Mouse (Mus musculus): ENCODE measurements around the gene Cdyl. TPM values are rescaled to one million over a fixed set of nuclear protein-coding genes. Genes with fewer than 3 reads are reported as not detected.
A peak's percentile ranks its signal among the peaks of the same experiment; 100 is the strongest.

The Cdyl gene
- polyA plus RNA-seq, 1 experiment from 2014 or later: 16.1 TPM

GRCm38 (mm10) chr13:35723073-35723472, 63.4 kb downstream of the Cdyl start:
- no peak overlapping the region for H3K4me3 ChIP-seq (ENCODE audit: low read depth, low read length)
- H3K4me2 ChIP-seq (ENCODE audit: low read depth, severe bottlenecking): no peak overlapping the region
- no peaks in the 10 kb centered on the region for H3K36me3 ChIP-seq (ENCODE audit: control insufficient read depth, insufficient read depth, low read length)
- no peaks in the 10 kb centered on the region for H3K4me1 ChIP-seq (ENCODE audit: control insufficient read depth, insufficient read depth, low read length)
- DNase-seq (ENCODE audit: low spot score) (no peak), ATAC-seq (ENCODE audit: insufficient number of reproducible peaks, low FRiP score, low TSS enrichment, low read depth) (no peak)
- no peaks in the 10 kb centered on the region for H3K9me3 ChIP-seq (ENCODE audit: control insufficient read depth, low read length)
- WGBS: 81% methylated on average over 1 of the region's 1 CpGs
- no peak overlapping the region for H3K27ac ChIP-seq (replicated peaks; ENCODE audit: low read depth, low read length)
- no peak overlapping the region for H3K9ac ChIP-seq (ENCODE audit: low read length)
- no peaks in the 10 kb centered on the region for H3K27me3 ChIP-seq (ENCODE audit: control insufficient read depth, insufficient read depth, low read length)

- H3K27ac ChIP-seq (replicated peaks; ENCODE audit: low read depth, low read length): no peak overlapping the region
- no peak overlapping the region for H3K4me2 ChIP-seq (ENCODE audit: low read depth, severe bottlenecking)
- no peaks in the 10 kb centered on the region for H3K36me3 ChIP-seq (ENCODE audit: control insufficient read depth, insufficient read depth, low read length)
- DNase-seq (ENCODE audit: low spot score): no peak
- no peaks in the 10 kb centered on the region for H3K9me3 ChIP-seq (ENCODE audit: control insufficient read depth, low read length)
- H3K27me3 ChIP-seq (ENCODE audit: control insufficient read depth, insufficient read depth, low read length): no peaks in the 10 kb centered on the region
- 86% methylated on average over 3 of the region's 3 CpGs for WGBS
- no peak overlapping the region for H3K9ac ChIP-seq (ENCODE audit: low read length)
- no peak for ATAC-seq (ENCODE audit: insufficient number of reproducible peaks, low FRiP score, low TSS enrichment, low read depth)
- H3K4me1 ChIP-seq (ENCODE audit: control insufficient read depth, insufficient read depth, low read length): no peaks in the 10 kb centered on the region
- no peak overlapping the region for H3K4me3 ChIP-seq (ENCODE audit: low read depth, low read length)
Observed at GRCm38 (mm10) chr13:35726025-35726424, 66.4 kb downstream of the Cdyl start.

- no peak overlapping the region for H3K4me2 ChIP-seq (ENCODE audit: low read depth, severe bottlenecking)
- 92% methylated on average over 4 of the region's 4 CpGs for WGBS
- ATAC-seq (ENCODE audit: insufficient number of reproducible peaks, low FRiP score, low TSS enrichment, low read depth) (no peak), DNase-seq (ENCODE audit: low spot score) (no peak)
- no peaks in the 10 kb centered on the region for H3K36me3 ChIP-seq (ENCODE audit: control insufficient read depth, insufficient read depth, low read length)
- H3K9me3 ChIP-seq (ENCODE audit: control insufficient read depth, low read length): no peaks in the 10 kb centered on the region
- H3K27me3 ChIP-seq (ENCODE audit: control insufficient read depth, insufficient read depth, low read length): no peaks in the 10 kb centered on the region
- no peak overlapping the region for H3K27ac ChIP-seq (replicated peaks; ENCODE audit: low read depth, low read length)
- no peak overlapping the region for H3K4me3 ChIP-seq (ENCODE audit: low read depth, low read length)
- H3K9ac ChIP-seq (ENCODE audit: low read length): no peak overlapping the region
- no peaks in the 10 kb centered on the region for H3K4me1 ChIP-seq (ENCODE audit: control insufficient read depth, insufficient read depth, low read length)
Observed at GRCm38 (mm10) chr13:35732131-35732530, 72.5 kb downstream of the Cdyl start.

GRCm38 (mm10) chr13:35732891-35733596, 73.4 kb downstream of the Cdyl start:
- WGBS: 90% methylated on average over 5 of the region's 5 CpGs
- H3K9me3 ChIP-seq (ENCODE audit: control insufficient read depth, low read length): no peaks in the 10 kb centered on the region
- no peak overlapping the region for H3K4me3 ChIP-seq (ENCODE audit: low read depth, low read length)
- no peak overlapping the region for H3K27ac ChIP-seq (replicated peaks; ENCODE audit: low read depth, low read length)
- no peaks in the 10 kb centered on the region for H3K4me1 ChIP-seq (ENCODE audit: control insufficient read depth, insufficient read depth, low read length)
- H3K9ac ChIP-seq (ENCODE audit: low read length): no peak overlapping the region
- H3K27me3 ChIP-seq (ENCODE audit: control insufficient read depth, insufficient read depth, low read length): no peaks in the 10 kb centered on the region
- H3K36me3 ChIP-seq (ENCODE audit: control insufficient read depth, insufficient read depth, low read length): no peaks in the 10 kb centered on the region
- ATAC-seq (ENCODE audit: insufficient number of reproducible peaks, low FRiP score, low TSS enrichment, low read depth) (no peak), DNase-seq (ENCODE audit: low spot score) (no peak)
- no peak overlapping the region for H3K4me2 ChIP-seq (ENCODE audit: low read depth, severe bottlenecking)

- H3K4me1 ChIP-seq (ENCODE audit: control insufficient read depth, insufficient read depth, low read length): peaks cover under 1% of the 10 kb centered on the region; the same call in 1 of the 2 replicates
- H3K36me3 ChIP-seq (ENCODE audit: control insufficient read depth, insufficient read depth, low read length): no peaks in the 10 kb centered on the region
- no peak overlapping the region for H3K4me2 ChIP-seq (ENCODE audit: low read depth, severe bottlenecking)
- no peak overlapping the region for H3K9ac ChIP-seq (ENCODE audit: low read length)
- no peak overlapping the region for H3K4me3 ChIP-seq (ENCODE audit: low read depth, low read length)
- H3K27me3 ChIP-seq (ENCODE audit: control insufficient read depth, insufficient read depth, low read length): peaks cover 15% of the 10 kb centered on the region
- H3K27ac ChIP-seq (replicated peaks; ENCODE audit: low read depth, low read length): no peak overlapping the region
- whole genome bisulfite sequencing: 27% methylated on average over 2 of the region's 2 CpGs
- ATAC-seq (ENCODE audit: insufficient number of reproducible peaks, low FRiP score, low TSS enrichment, low read depth) (no peak), DNase-seq (ENCODE audit: low spot score) (no peak)
- H3K9me3 ChIP-seq (ENCODE audit: control insufficient read depth, low read length): no peaks in the 10 kb centered on the region
Observed at GRCm38 (mm10) chr13:35737565-35737964, 77.9 kb downstream of the Cdyl start.

- Histone ChIP-seq H3K4me2 (ENCODE audit: low read depth, severe bottlenecking) (no peak overlapping the region), H3K36me3 (ENCODE audit: control insufficient read depth, insufficient read depth, low read length) (no peaks in the 10 kb centered on the region), H3K4me1 (ENCODE audit: control insufficient read depth, insufficient read depth, low read length) (peaks cover 6% of the 10 kb centered on the region; the same call in 1 of the 2 replicates), H3K9ac (ENCODE audit: low read length) (no peak overlapping the region), H3K27ac (replicated peaks; ENCODE audit: low read depth, low read length) (no peak overlapping the region), H3K9me3 (ENCODE audit: control insufficient read depth, low read length) (no peaks in the 10 kb centered on the region), H3K27me3 (ENCODE audit: control insufficient read depth, insufficient read depth, low read length) (peaks cover 15% of the 10 kb centered on the region), H3K4me3 (ENCODE audit: low read depth, low read length) (no peak overlapping the region)
- 18% methylated on average over 2 of the region's 2 CpGs for WGBS
- no peak for DNase-seq (ENCODE audit: low spot score)
- no peak for ATAC-seq (ENCODE audit: insufficient number of reproducible peaks, low FRiP score, low TSS enrichment, low read depth)
Observed at GRCm38 (mm10) chr13:35738210-35738609, 78.6 kb downstream of the Cdyl start.

GRCm38 (mm10) chr13:35739473-35739872, 79.8 kb downstream of the Cdyl start:
- ATAC-seq (ENCODE audit: insufficient number of reproducible peaks, low FRiP score, low TSS enrichment, low read depth) (no peak), DNase-seq (ENCODE audit: low spot score) (no peak)
- Histone ChIP-seq H3K4me3 (ENCODE audit: low read depth, low read length) (no peak overlapping the region), H3K36me3 (ENCODE audit: control insufficient read depth, insufficient read depth, low read length) (no peaks in the 10 kb centered on the region), H3K4me2 (ENCODE audit: low read depth, severe bottlenecking) (no peak overlapping the region), H3K4me1 (ENCODE audit: control insufficient read depth, insufficient read depth, low read length) (peaks cover 6% of the 10 kb centered on the region; the same call in 1 of the 2 replicates), H3K27ac (replicated peaks; ENCODE audit: low read depth, low read length) (no peak overlapping the region), H3K9ac (ENCODE audit: low read length) (no peak overlapping the region), H3K27me3 (ENCODE audit: control insufficient read depth, insufficient read depth, low read length) (peaks cover 15% of the 10 kb centered on the region), H3K9me3 (ENCODE audit: control insufficient read depth, low read length) (no peaks in the 10 kb centered on the region)
- WGBS: 19% methylated on average over 10 of the region's 10 CpGs

GRCm38 (mm10) chr13:35740301-35741039, 80.8 kb downstream of the Cdyl start:
- Histone ChIP-seq H3K4me1 (ENCODE audit: control insufficient read depth, insufficient read depth, low read length) (peaks cover 6% of the 10 kb centered on the region; the same call in 1 of the 2 replicates), H3K4me2 (ENCODE audit: low read depth, severe bottlenecking) (peak overlapping the region; percentile 64), H3K9me3 (ENCODE audit: control insufficient read depth, low read length) (no peaks in the 10 kb centered on the region), H3K27ac (replicated peaks; ENCODE audit: low read depth, low read length) (no peak overlapping the region), H3K9ac (ENCODE audit: low read length) (peak overlapping the region; percentile 38), H3K27me3 (ENCODE audit: control insufficient read depth, insufficient read depth, low read length) (peaks cover 15% of the 10 kb centered on the region), H3K36me3 (ENCODE audit: control insufficient read depth, insufficient read depth, low read length) (no peaks in the 10 kb centered on the region), H3K4me3 (ENCODE audit: low read depth, low read length) (peak overlapping the region; percentile 83)
- peak; percentile 78 for ATAC-seq (ENCODE audit: insufficient number of reproducible peaks, low FRiP score, low TSS enrichment, low read depth)
- no peak for DNase-seq (ENCODE audit: low spot score)
- 1% methylated on average over 61 of the region's 61 CpGs for WGBS

Data from limb, embryonic 11.5 days (tissue).